Mouse (Mus musculus) heart, embryonic 12.5 days (tissue): ENCODE measurements at regions not wholly inside any gene's neighbourhood (a gene's known extent, or its start where the extent isn't known, plus 50 kb on each side); places are given as distances from the start of the nearest gene placed in this dataset.

Experiments
- ATAC-seq: fragments of 200-750 bp; cut with Nextera tagmentation; 2 replicates; pipeline ENCODE4 v1.8.0; 2017; ENCODE audit warnings: moderate TSS enrichment, moderate library complexity; ENCODE audit not compliant: insufficient number of reproducible peaks, low FRiP score
- H3K27ac ChIP-seq: fragments of 300-500 bp; sonication (generic); 2 replicates; pipeline ENCODE4 v1.5.1; 2016; ENCODE audit warnings: mild to moderate bottlenecking, moderate library complexity; ENCODE audit not compliant: poor library complexity, severe bottlenecking
- H3K27me3 ChIP-seq: fragments of 300-500 bp; sonication (generic); replicated peaks from 2 replicates; pipeline ENCODE4 v1.6.1; 2016; ENCODE audit warnings: mild to moderate bottlenecking, moderate library complexity
- H3K36me3 ChIP-seq: fragments of 300-500 bp; sonication (generic); 2 replicates; pipeline ENCODE4 v1.6.1; 2016; ENCODE audit warnings: mild to moderate bottlenecking, moderate library complexity
- H3K4me1 ChIP-seq: fragments of 300-500 bp; sonication (generic); replicated peaks from 2 replicates; pipeline ENCODE4 v1.6.1; 2016; ENCODE audit warnings: mild to moderate bottlenecking
- H3K4me2 ChIP-seq: fragments of 300-500 bp; sonication (generic); 2 replicates; pipeline ENCODE4 v1.6.1; 2016; ENCODE audit warnings: mild to moderate bottlenecking, moderate library complexity
- H3K4me3 ChIP-seq: fragments of 300-500 bp; sonication (generic); 2 replicates; pipeline ENCODE4 v1.5.1; 2016; ENCODE audit warnings: mild to moderate bottlenecking
- H3K9ac ChIP-seq: fragments of 300-500 bp; sonication (generic); 2 replicates; pipeline ENCODE4 v1.6.1; 2016; ENCODE audit warnings: mild to moderate bottlenecking, moderate library complexity
- H3K9me3 ChIP-seq: fragments of 300-500 bp; sonication (generic); replicated peaks from 2 replicates; pipeline ENCODE4 v1.6.1; 2016; ENCODE audit warnings: mild to moderate bottlenecking, moderate library complexity
- WGBS: fragments of 180-500 bp; shearing (Covaris S2); methylation state at CpG from one replicate; pipeline ENCODE4 v1.1.7; 2016; 5-methylcytosine and 5-hydroxymethylcytosine counted together

- Histone ChIP-seq H3K9ac (no peak overlapping the region), H3K27me3 (no peaks in the 10 kb centered on the region), H3K4me2 (no peak overlapping the region), H3K9me3 (no peaks in the 10 kb centered on the region), H3K36me3 (no peaks in the 10 kb centered on the region), H3K4me3 (no peak overlapping the region), H3K27ac (no peak overlapping the region), H3K4me1 (peaks cover 4% of the 10 kb centered on the region; the same call in 1 of the 2 replicates)
- no peak for ATAC-seq
- WGBS = 49% methylated on average over 8 of the region's 8 CpGs
Measured at GRCm38 (mm10) chr10:99416271-99416670, 153.2 kb downstream of the Dusp6 start.

GRCm38 (mm10) chr10:99416896-99417479 lies 154.0 kb downstream of the Dusp6 start:
- H3K9me3 ChIP-seq = no peaks in the 10 kb centered on the region; the same call in 1 of the 2 replicates
- no peak for ATAC-seq
- no peak overlapping the region for H3K4me3 ChIP-seq
- no peaks in the 10 kb centered on the region for H3K36me3 ChIP-seq
- no peak overlapping the region for H3K4me2 ChIP-seq
- no peak overlapping the region for H3K27ac ChIP-seq
- no peaks in the 10 kb centered on the region for H3K27me3 ChIP-seq
- 42% methylated on average over 3 of the region's 3 CpGs for WGBS
- no peak overlapping the region for H3K9ac ChIP-seq
- H3K4me1 ChIP-seq = peaks cover 3% of the 10 kb centered on the region; the same call in 1 of the 2 replicates

- Histone ChIP-seq H3K9me3 (peaks cover 3% of the 10 kb centered on the region; the same call in 1 of the 2 replicates), H3K9ac (no peak overlapping the region), H3K36me3 (no peaks in the 10 kb centered on the region), H3K27me3 (no peaks in the 10 kb centered on the region), H3K27ac (no peak overlapping the region), H3K4me1 (no peaks in the 10 kb centered on the region), H3K4me2 (no peak overlapping the region), H3K4me3 (no peak overlapping the region)
- ATAC-seq = no peak
- 47% methylated on average over 7 of the region's 7 CpGs for WGBS
Measured at GRCm38 (mm10) chr10:99417591-99417990, 154.6 kb downstream of the Dusp6 start.

- ATAC-seq = no peak
- Histone ChIP-seq H3K27ac (no peak overlapping the region), H3K27me3 (no peaks in the 10 kb centered on the region), H3K36me3 (no peaks in the 10 kb centered on the region), H3K9me3 (peaks cover 4% of the 10 kb centered on the region; the same call in 1 of the 2 replicates), H3K4me3 (no peak overlapping the region), H3K4me1 (no peaks in the 10 kb centered on the region), H3K9ac (no peak overlapping the region), H3K4me2 (no peak overlapping the region)
Measured at GRCm38 (mm10) chr10:99418497-99418896, 155.5 kb downstream of the Dusp6 start.

GRCm38 (mm10) chr10:99419532-99419931 lies 156.5 kb downstream of the Dusp6 start:
- H3K36me3 ChIP-seq = no peaks in the 10 kb centered on the region
- ATAC-seq = no peak

GRCm38 (mm10) chr10:99423406-99423805 lies 160.4 kb downstream of the Dusp6 start:
- no peak for ATAC-seq
- no peaks in the 10 kb centered on the region for H3K27me3 ChIP-seq
- H3K36me3 ChIP-seq = no peaks in the 10 kb centered on the region
- H3K9me3 ChIP-seq = peaks cover 4% of the 10 kb centered on the region; the same call in 1 of the 2 replicates
- H3K9ac ChIP-seq = no peak overlapping the region
- WGBS = 77% methylated on average over 5 of the region's 5 CpGs
- H3K27ac ChIP-seq = no peak overlapping the region
- no peaks in the 10 kb centered on the region for H3K4me1 ChIP-seq
- H3K4me3 ChIP-seq = no peak overlapping the region
- H3K4me2 ChIP-seq = no peak overlapping the region

More at GRCm38 (mm10) chr10:99419532-99419931, 156.5 kb downstream of the Dusp6 start:
- H3K27ac ChIP-seq = no peak overlapping the region
- no peak overlapping the region for H3K4me2 ChIP-seq
- H3K9me3 ChIP-seq = peaks cover 4% of the 10 kb centered on the region; the same call in 1 of the 2 replicates
- H3K4me3 ChIP-seq = no peak overlapping the region
- H3K27me3 ChIP-seq = no peaks in the 10 kb centered on the region
- H3K9ac ChIP-seq = no peak overlapping the region
- 76% methylated on average over 7 of the region's 7 CpGs for WGBS
- no peaks in the 10 kb centered on the region for H3K4me1 ChIP-seq

- no peak overlapping the region for H3K27ac ChIP-seq
- no peaks in the 10 kb centered on the region for H3K36me3 ChIP-seq
- WGBS = 88% methylated on average over 4 of the region's 4 CpGs
- no peak overlapping the region for H3K4me3 ChIP-seq
- H3K4me2 ChIP-seq = no peak overlapping the region
- H3K9ac ChIP-seq = no peak overlapping the region
- no peaks in the 10 kb centered on the region; the same call in 1 of the 2 replicates for H3K4me1 ChIP-seq
- no peaks in the 10 kb centered on the region for H3K27me3 ChIP-seq
- no peak for ATAC-seq
- peaks cover 4% of the 10 kb centered on the region; the same call in 1 of the 2 replicates for H3K9me3 ChIP-seq
Measured at GRCm38 (mm10) chr10:99425265-99425664, 162.2 kb downstream of the Dusp6 start.

GRCm38 (mm10) chr10:99430175-99430574 lies 167.1 kb downstream of the Dusp6 start:
- 70% methylated on average over 9 of the region's 9 CpGs for WGBS
- H3K36me3 ChIP-seq = no peaks in the 10 kb centered on the region

GRCm38 (mm10) chr10:99430669-99431561 lies 167.9 kb downstream of the Dusp6 start:
- Histone ChIP-seq H3K4me3 (no peak overlapping the region), H3K9me3 (no peaks in the 10 kb centered on the region), H3K4me2 (no peak overlapping the region), H3K36me3 (no peaks in the 10 kb centered on the region), H3K9ac (no peak overlapping the region), H3K4me1 (peaks cover 9% of the 10 kb centered on the region), H3K27ac (no peak overlapping the region), H3K27me3 (no peaks in the 10 kb centered on the region)
- no peak for ATAC-seq
- WGBS = 52% methylated on average over 16 of the region's 16 CpGs

More at GRCm38 (mm10) chr10:99430175-99430574, 167.1 kb downstream of the Dusp6 start:
- Histone ChIP-seq H3K27me3 (no peaks in the 10 kb centered on the region), H3K9ac (no peak overlapping the region), H3K4me2 (no peak overlapping the region), H3K27ac (no peak overlapping the region), H3K4me1 (peaks cover 9% of the 10 kb centered on the region), H3K4me3 (no peak overlapping the region), H3K9me3 (no peaks in the 10 kb centered on the region)
- no peak for ATAC-seq

- no peak overlapping the region for H3K4me3 ChIP-seq
- no peak overlapping the region for H3K4me2 ChIP-seq
- H3K4me1 ChIP-seq = 0 out of 2 replicates have a peak, but pooled peaks cover 5% of the 10 kb centered on the region
- H3K36me3 ChIP-seq = no peaks in the 10 kb centered on the region
- no peaks in the 10 kb centered on the region for H3K27me3 ChIP-seq
- H3K9ac ChIP-seq = no peak overlapping the region
- no peak for ATAC-seq
- H3K9me3 ChIP-seq = no peaks in the 10 kb centered on the region
- H3K27ac ChIP-seq = no peak overlapping the region
Measured at GRCm38 (mm10) chr10:99437060-99437459, 174.0 kb downstream of the Dusp6 start.

GRCm38 (mm10) chr10:99440169-99440568 lies 177.1 kb downstream of the Dusp6 start:
- whole genome bisulfite sequencing = 84% methylated on average over 5 of the region's 5 CpGs

More at GRCm38 (mm10) chr10:99440169-99440568, 177.1 kb downstream of the Dusp6 start:
- H3K9ac ChIP-seq = no peak overlapping the region
- no peaks in the 10 kb centered on the region for H3K27me3 ChIP-seq
- H3K4me3 ChIP-seq = no peak overlapping the region
- no peak overlapping the region for H3K27ac ChIP-seq
- ATAC-seq = no peak
- 0 out of 2 replicates have a peak, but pooled peaks cover 5% of the 10 kb centered on the region for H3K4me1 ChIP-seq
- H3K36me3 ChIP-seq = no peaks in the 10 kb centered on the region
- H3K9me3 ChIP-seq = peaks cover 4% of the 10 kb centered on the region; the same call in 1 of the 2 replicates
- H3K4me2 ChIP-seq = no peak overlapping the region
